Mouse (Mus musculus): ENCODE results near the gene Gabbr2. TPM values are rescaled to one million over a fixed set of nuclear protein-coding genes. Genes with fewer than 3 reads are reported as not detected.
"Not testable (repeated sequence)": the region's sequence is repeated elsewhere in the genome, so short reads cannot be mapped to it uniquely, and the experiment has no call there.

Gene Gabbr2
- polyA plus RNA-seq, 1 experiment from 2014 or later: 4.0 TPM

GRCm38 (mm10) chr4:46649161-46649560, 342.5 kb downstream of the Gabbr2 start:
- Histone ChIP-seq H3K4me2 (peak overlapping the region; percentile 88), H3K27me3 (peaks cover 53% of the 10 kb centered on the region), H3K4me1 (replicated peaks) (peaks cover 14% of the 10 kb centered on the region), H3K27ac (no peak overlapping the region), H3K4me3 (peak overlapping the region; percentile 63), H3K9me3 (no peaks in the 10 kb centered on the region), H3K36me3 (no peaks in the 10 kb centered on the region), H3K9ac (peak overlapping the region; percentile 72; the same call in 1 of the 2 replicates)
- no peak for ATAC-seq (ENCODE audit: low FRiP score)
- WGBS: 66% methylated on average over 4 of the region's 4 CpGs

GRCm38 (mm10) chr4:46643676-46644112, 348.0 kb downstream of the Gabbr2 start:
- H3K9ac ChIP-seq: no peak overlapping the region
- H3K9me3 ChIP-seq: no peaks in the 10 kb centered on the region
- H3K27me3 ChIP-seq: peaks cover 10% of the 10 kb centered on the region
- no peak overlapping the region for H3K27ac ChIP-seq
- 87% methylated on average over 8 of the region's 8 CpGs for WGBS
- H3K4me2 ChIP-seq: no peak overlapping the region
- no peak overlapping the region for H3K4me3 ChIP-seq
- no peak for ATAC-seq (ENCODE audit: low FRiP score)
- H3K36me3 ChIP-seq: no peaks in the 10 kb centered on the region
- no peaks in the 10 kb centered on the region for H3K4me1 ChIP-seq (replicated peaks)

GRCm38 (mm10) chr4:46642924-46643675, 348.6 kb downstream of the Gabbr2 start:
- no peaks in the 10 kb centered on the region for H3K36me3 ChIP-seq
- H3K9ac ChIP-seq: no peak overlapping the region
- no peak overlapping the region for H3K4me3 ChIP-seq
- H3K27ac ChIP-seq: peak overlapping the region; percentile 40; the same call in 1 of the 2 replicates
- H3K4me2 ChIP-seq: no peak overlapping the region
- H3K9me3 ChIP-seq: no peaks in the 10 kb centered on the region
- no peak for ATAC-seq (ENCODE audit: low FRiP score)
- H3K27me3 ChIP-seq: peaks cover 4% of the 10 kb centered on the region
- H3K4me1 ChIP-seq (replicated peaks): no peaks in the 10 kb centered on the region
- WGBS: 81% methylated on average over 8 of the region's 8 CpGs

- no peak overlapping the region for H3K4me2 ChIP-seq
- H3K36me3 ChIP-seq: no peaks in the 10 kb centered on the region
- 53% methylated on average over 4 of the region's 4 CpGs for WGBS
- ATAC-seq (ENCODE audit: low FRiP score): no peak
- H3K9ac ChIP-seq: no peak overlapping the region
- no peaks in the 10 kb centered on the region for H3K9me3 ChIP-seq
- no peaks in the 10 kb centered on the region for H3K4me1 ChIP-seq (replicated peaks)
- H3K27me3 ChIP-seq: no peaks in the 10 kb centered on the region
- H3K4me3 ChIP-seq: no peak overlapping the region
- no peak overlapping the region for H3K27ac ChIP-seq
Measured at GRCm38 (mm10) chr4:46641283-46641682, 350.4 kb downstream of the Gabbr2 start.

GRCm38 (mm10) chr4:46639866-46640265, 351.8 kb downstream of the Gabbr2 start:
- no peaks in the 10 kb centered on the region for H3K4me1 ChIP-seq (replicated peaks)

GRCm38 (mm10) chr4:46637250-46637649, 354.4 kb downstream of the Gabbr2 start:
- H3K4me2 ChIP-seq; H3K9ac ChIP-seq; H3K4me1 ChIP-seq (replicated peaks); H3K4me3 ChIP-seq; H3K9me3 ChIP-seq; H3K27ac ChIP-seq; H3K27me3 ChIP-seq; H3K36me3 ChIP-seq; ATAC-seq (ENCODE audit: low FRiP score): not testable (repeated sequence)
- WGBS: 91% methylated on average over 10 of the region's 10 CpGs

More at GRCm38 (mm10) chr4:46639866-46640265, 351.8 kb downstream of the Gabbr2 start:
- ATAC-seq (ENCODE audit: low FRiP score): no peak
- no peak overlapping the region for H3K9ac ChIP-seq
- H3K4me2 ChIP-seq: no peak overlapping the region
- H3K36me3 ChIP-seq: no peaks in the 10 kb centered on the region
- no peaks in the 10 kb centered on the region for H3K9me3 ChIP-seq
- no peaks in the 10 kb centered on the region for H3K27me3 ChIP-seq
- WGBS: 91% methylated on average over 8 of the region's 8 CpGs
- no peak overlapping the region for H3K4me3 ChIP-seq
- H3K27ac ChIP-seq: no peak overlapping the region

- no peaks in the 10 kb centered on the region for H3K9me3 ChIP-seq
- no peak overlapping the region for H3K27ac ChIP-seq
- no peak overlapping the region for H3K9ac ChIP-seq
- no peaks in the 10 kb centered on the region; the same call in 1 of the 2 replicates for H3K27me3 ChIP-seq
- H3K4me1 ChIP-seq (replicated peaks): no peaks in the 10 kb centered on the region
- no peak overlapping the region for H3K4me3 ChIP-seq
- ATAC-seq (ENCODE audit: low FRiP score): no peak
- H3K4me2 ChIP-seq: no peak overlapping the region
- WGBS: 87% methylated on average over 16 of the region's 16 CpGs
- no peaks in the 10 kb centered on the region for H3K36me3 ChIP-seq
Measured at GRCm38 (mm10) chr4:46635702-46636430, 355.8 kb downstream of the Gabbr2 start.

GRCm38 (mm10) chr4:46634881-46635280, 356.8 kb downstream of the Gabbr2 start:
- Histone ChIP-seq H3K27me3 (no peaks in the 10 kb centered on the region; the same call in 1 of the 2 replicates), H3K9me3 (no peaks in the 10 kb centered on the region), H3K36me3 (no peaks in the 10 kb centered on the region), H3K9ac (no peak overlapping the region), H3K4me2 (no peak overlapping the region), H3K4me3 (no peak overlapping the region), H3K27ac (no peak overlapping the region), H3K4me1 (replicated peaks) (no peaks in the 10 kb centered on the region)
- WGBS: 52% methylated on average over 6 of the region's 6 CpGs
- ATAC-seq (ENCODE audit: low FRiP score): no peak

- H3K36me3 ChIP-seq; H3K27ac ChIP-seq; H3K4me3 ChIP-seq; ATAC-seq (ENCODE audit: low FRiP score); H3K9ac ChIP-seq; H3K4me2 ChIP-seq; H3K4me1 ChIP-seq (replicated peaks); H3K27me3 ChIP-seq; H3K9me3 ChIP-seq: not testable (repeated sequence)
- WGBS: 75% methylated on average over 6 of the region's 6 CpGs
Measured at GRCm38 (mm10) chr4:46633565-46633964, 358.1 kb downstream of the Gabbr2 start.

- Histone ChIP-seq H3K4me2 (no peak overlapping the region), H3K27ac (no peak overlapping the region), H3K36me3 (no peaks in the 10 kb centered on the region), H3K9me3 (no peaks in the 10 kb centered on the region), H3K9ac (no peak overlapping the region), H3K4me1 (replicated peaks) (peaks cover 7% of the 10 kb centered on the region), H3K27me3 (peaks cover 2% of the 10 kb centered on the region; the same call in 1 of the 2 replicates), H3K4me3 (no peak overlapping the region)
- 68% methylated on average over 2 of the region's 2 CpGs for WGBS
- ATAC-seq (ENCODE audit: low FRiP score): no peak
Measured at GRCm38 (mm10) chr4:46632465-46632864, 359.2 kb downstream of the Gabbr2 start.

- Histone ChIP-seq H3K36me3 (no peaks in the 10 kb centered on the region), H3K27ac (no peak overlapping the region), H3K4me3 (no peak overlapping the region), H3K9me3 (no peaks in the 10 kb centered on the region), H3K4me2 (no peak overlapping the region), H3K27me3 (peaks cover 6% of the 10 kb centered on the region; the same call in 1 of the 2 replicates), H3K4me1 (replicated peaks) (peaks cover 7% of the 10 kb centered on the region), H3K9ac (no peak overlapping the region)
- no peak for ATAC-seq (ENCODE audit: low FRiP score)
- 55% methylated on average over 9 of the region's 9 CpGs for WGBS
Measured at GRCm38 (mm10) chr4:46630390-46630789, 361.3 kb downstream of the Gabbr2 start.

GRCm38 (mm10) chr4:46628873-46629272, 362.8 kb downstream of the Gabbr2 start:
- 45% methylated on average over 9 of the region's 9 CpGs for WGBS
- no peak overlapping the region for H3K4me2 ChIP-seq
- H3K27me3 ChIP-seq: 0 out of 2 replicates have a peak, but pooled peaks cover 6% of the 10 kb centered on the region
- no peak for ATAC-seq (ENCODE audit: low FRiP score)
- H3K9me3 ChIP-seq: no peaks in the 10 kb centered on the region
- H3K4me3 ChIP-seq: no peak overlapping the region
- H3K4me1 ChIP-seq (replicated peaks): peaks cover 7% of the 10 kb centered on the region
- H3K9ac ChIP-seq: no peak overlapping the region
- H3K36me3 ChIP-seq: no peaks in the 10 kb centered on the region
- H3K27ac ChIP-seq: no peak overlapping the region
